Mouse (Mus musculus): ENCODE measurements around the gene Zfp367.

- no peak for TF ChIP-seq CTCF (conservative IDR thresholded peaks at IDR 0.05; ENCODE audit: low read length)
- no peak for TF ChIP-seq POU5F1 (IDR thresholded peaks at IDR 0.05; ENCODE audit: borderline replicate concordance, low read length)
These were observed 26.0 kb upstream of the Zfp367 start for GRCm38 (mm10) chr13:64178746-64179652.

All from E14TG2a.4 (cell line).